Mouse (Mus musculus): ENCODE results near the gene Gm4981.

- TF ChIP-seq POLR2A (IDR thresholded peaks at IDR 0.05; ENCODE audit: control insufficient read depth, low read depth, low read length) (no peak), CTCF (IDR thresholded peaks at IDR 0.05; ENCODE audit: control insufficient read depth, insufficient read depth, insufficient replicate concordance, low read depth, low read length) (no peak)
Measured at GRCm38 (mm10) chr10:58282238-58282637, 45.7 kb upstream of the Gm4981 start.
